ENCODE assay signal across 8 mouse cellular contexts in genomic region chr8:124862321-124863162, GRCm38 (mm10). TPM values are rescaled to one million over a fixed set of nuclear protein-coding genes. Genes with fewer than 3 reads are reported as not detected.
DNase-seq lines count a peak whose midpoint lies in the region; ATAC-seq lines count a peak whose summit lies in the region.

Gnpat (plus strand) TSS chr8:124863033.
2810004N23Rik (minus strand) TSS chr8:124863120.

- peak within 1 kb of the TSS; percentile 83 for H3K4me2 ChIP-seq in hindbrain, embryonic 12.5 days (replicated peaks)

- H3K4me1 ChIP-seq in hindbrain, embryonic 12.5 days, result peaks cover 17% of the 10 kb centered on the region

- peak within 1 kb of the TSS; percentile 94 for H3K4me3 ChIP-seq in hindbrain, embryonic 12.5 days

- no peaks in the 10 kb centered on the region for H3K27me3 ChIP-seq in hindbrain, embryonic 12.5 days

- WGBS in hindbrain, embryonic 12.5 days, result 1% methylated on average over 54 of the region's 55 CpGs

- DNase-seq in Muller cell, postnatal 12 days (ENCODE audit: inconsistent ontology term), result peak; percentile 95
- DNase-seq in cerebellum, adult 9-11 months, result peak; percentile 90
- DNase-seq in frontal cortex, postnatal 10 days (ENCODE audit: low spot score in 2 of 2), result peak; percentile 83 to 93
- peak; percentile 95 for DNase-seq in layer of hippocampus, postnatal 14 days (ENCODE audit: low spot score in 2 of 2)
- DNase-seq in lung, postnatal 14 days, result peak; percentile 95
- DNase-seq in retina, adult 2 months (ENCODE audit: low read depth, low spot score), result peak; percentile 77
- DNase-seq in thymus, postnatal 36 days, result peak; percentile 92 to 95

- peak; percentile 99 for ATAC-seq in hindbrain, embryonic 12.5 days (ENCODE audit: low FRiP score)

- H3K9ac ChIP-seq in hindbrain, embryonic 12.5 days, result peak within 1 kb of the TSS; percentile 94

- H3K9me3 ChIP-seq in hindbrain, embryonic 12.5 days (replicated peaks), result no peaks in the 10 kb centered on the region

- H3K27ac ChIP-seq in hindbrain, embryonic 12.5 days, result peak within 1 kb of the TSS; percentile 92

- H3K36me3 ChIP-seq in hindbrain, embryonic 12.5 days, result peaks cover 34% of the 10 kb centered on the region

RNA-seq across cellular contexts. Expression of gene Gnpat, which starts in this region (rescaled TPM):
- polyA plus RNA-seq in hindbrain, embryonic 12.5 days (2016; fragmentation: Nextera tagmentation; extraction: Ambion mirVana), result 103 and 107 TPM in 2 replicates
- 10 to 100 TPM; 66.3 to 69.6 TPM for total RNA-seq in layer of hippocampus, postnatal 14 days (2021)

RNA-seq across cellular contexts. Expression of gene 2810004N23Rik, which starts in this region (rescaled TPM):
- polyA plus RNA-seq in hindbrain, embryonic 12.5 days (2016; fragmentation: Nextera tagmentation; extraction: Ambion mirVana), result 42.2 and 43.9 TPM in 2 replicates
- 10 to 100 TPM; 23.5 to 24.0 TPM for total RNA-seq in layer of hippocampus, postnatal 14 days (2021)

Comparison
In these comparisons a context has a peak if more than half of its experiments do, and no peak if none do; other contexts are left out.
1. Peak in every context shown above with its lines: DNase-seq, ATAC-seq, H3K4me3 ChIP-seq and H3K27ac ChIP-seq.